Mouse (Mus musculus) embryonic fibroblast, embryonic 13.5 days (primary cell): ENCODE results near the gene Vkorc1l1. TPM values are rescaled to one million over a fixed set of nuclear protein-coding genes. Genes with fewer than 3 reads are reported as not detected.

Experiments used
- H3K27ac ChIP-seq: 2 replicates; pipeline ENCODE4 v1.5.1; 2012; ENCODE audit warnings: low read length, control low read depth, inconsistent platforms; ENCODE audit not compliant: insufficient read depth
- H3K4me1 ChIP-seq: 2 replicates; pipeline ENCODE4 v1.6.1; 2011; ENCODE audit warnings: low read length; ENCODE audit not compliant: control insufficient read depth, insufficient read depth
- H3K4me3 ChIP-seq: 2 replicates; pipeline ENCODE4 v1.5.1; 2011; ENCODE audit warnings: mild to moderate bottlenecking, control low read depth, low read length; ENCODE audit not compliant: insufficient read depth
- CTCF ChIP-seq: IDR thresholded peaks from 2 replicates; pipeline ENCODE4 v1.5.1; 2011; ENCODE audit warnings: mild to moderate bottlenecking, control low read depth, low read length, moderate library complexity, borderline replicate concordance; ENCODE audit not compliant: insufficient read depth
- POLR2A ChIP-seq: IDR thresholded peaks from 2 replicates; pipeline ENCODE4 v1.6.1; 2011; ENCODE audit warnings: low read depth, mild to moderate bottlenecking, control low read depth, low read length, moderate library complexity
- polyA plus RNA-seq: library from polyadenylated mRNA; stranded (reverse); fragments of >200 nt; gene quantifications from 2 replicates; pipeline ENCODE4 v1.2.4, GENCODE M21; 2011; ENCODE audit warnings: low read depth; ENCODE audit not compliant: missing spikeins, insufficient read length

The Vkorc1l1 gene
- polyA plus RNA-seq, 1 experiment, result 54.4 TPM

DNA sequence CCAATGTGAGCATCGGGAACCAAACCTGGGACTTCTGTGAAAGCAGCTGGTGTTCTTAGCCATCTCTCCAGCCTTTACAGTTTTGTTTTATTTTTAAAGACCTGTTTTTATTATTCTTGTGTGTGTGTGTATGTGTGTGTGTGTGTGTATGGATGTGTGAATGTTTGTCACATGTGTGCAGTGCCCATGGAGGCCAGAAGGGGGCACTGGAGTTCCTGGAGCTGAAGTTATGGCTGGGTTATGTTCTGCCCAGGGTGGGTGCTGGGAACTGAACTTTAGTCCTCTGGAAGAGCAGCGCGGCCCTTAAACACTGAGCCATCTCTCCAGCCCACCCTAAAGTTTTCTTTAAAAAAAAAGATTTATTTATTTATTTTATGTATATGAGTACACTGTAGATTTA lies 73.3 kb downstream of the Vkorc1l1 start:
- Histone ChIP-seq H3K4me3 (no peak overlapping the region), H3K4me1 (no peaks in the 10 kb centered on the region), H3K27ac (no peak overlapping the region)
- TF ChIP-seq POLR2A (no peak), CTCF (no peak)

DNA sequence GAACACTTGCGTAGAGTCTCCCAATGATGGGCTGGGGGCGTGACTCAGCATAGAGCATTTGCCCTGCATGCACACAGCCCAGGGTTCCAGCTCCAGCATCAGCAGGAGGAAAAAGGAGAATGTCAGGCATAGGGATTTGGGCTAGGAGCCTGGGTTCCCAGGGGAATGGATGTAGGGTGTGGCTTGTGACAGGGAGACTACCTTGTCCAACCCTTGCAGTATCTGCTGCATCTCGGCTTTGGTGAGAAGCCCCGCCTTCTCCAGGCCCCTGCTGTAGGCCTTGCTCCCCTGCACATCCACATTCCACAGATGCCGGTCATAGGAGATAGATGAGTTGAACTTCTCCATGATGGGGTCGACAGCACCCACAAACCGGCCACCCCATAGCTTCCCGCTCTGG lies 77.7 kb downstream of the Vkorc1l1 start:
- H3K4me3 ChIP-seq, result no peak overlapping the region
- H3K4me1 ChIP-seq, result peaks cover 4% of the 10 kb centered on the region
- no peak overlapping the region for H3K27ac ChIP-seq
- TF ChIP-seq CTCF (no peak), POLR2A (no peak)

DNA sequence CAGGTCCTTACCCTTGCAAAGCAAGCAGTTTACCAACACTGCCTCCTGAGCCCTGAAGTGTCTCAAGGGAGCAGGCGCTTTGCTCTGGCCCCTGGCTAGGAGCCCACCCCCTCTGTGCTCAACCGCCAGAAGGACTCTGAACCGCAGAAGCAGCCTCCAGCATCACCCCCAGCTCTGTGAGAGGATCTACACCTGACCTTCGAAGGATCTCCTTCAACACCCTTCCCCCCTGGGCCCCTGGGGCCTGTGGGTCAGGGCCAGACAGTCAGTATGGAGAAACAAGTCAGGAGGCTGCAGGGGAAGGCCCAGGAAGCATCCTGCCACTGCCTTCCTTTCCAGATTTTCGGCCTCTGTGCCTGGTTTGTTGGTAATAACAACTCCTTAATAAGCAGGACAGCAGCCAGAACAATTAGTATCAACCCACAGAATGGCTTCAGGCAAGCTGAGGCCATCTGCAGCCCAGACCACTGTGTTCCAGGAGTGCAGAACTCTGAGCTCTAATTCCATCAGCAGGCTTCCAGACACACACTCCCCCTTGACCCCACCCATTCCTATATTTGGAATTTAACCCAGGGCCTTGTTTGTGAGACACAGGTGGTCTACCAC lies 79.7 kb downstream of the Vkorc1l1 start:
- Histone ChIP-seq H3K4me3 (no peak overlapping the region), H3K27ac (no peak overlapping the region), H3K4me1 (peaks cover 4% of the 10 kb centered on the region)
- no peak for TF ChIP-seq CTCF
- no peak for TF ChIP-seq POLR2A

DNA sequence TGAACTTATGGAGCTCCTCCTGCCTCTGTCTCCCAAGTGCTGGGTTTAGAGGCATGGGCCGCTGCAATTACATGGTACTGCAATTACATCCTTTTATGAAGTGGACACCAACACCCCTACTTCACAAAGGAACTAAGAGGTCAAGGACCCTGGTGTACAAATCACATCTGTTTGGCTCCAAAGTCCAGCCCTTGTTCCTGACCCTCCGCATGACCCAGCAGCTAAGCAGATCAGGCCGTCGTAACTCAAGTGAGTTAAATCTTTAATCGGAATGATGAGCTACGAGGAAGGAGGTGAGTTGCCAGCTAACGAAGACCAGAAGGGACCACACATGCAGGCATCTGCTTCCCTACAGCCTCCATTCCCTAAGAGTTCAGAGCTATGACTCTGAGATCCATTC lies 80.6 kb downstream of the Vkorc1l1 start:
- peaks cover 4% of the 10 kb centered on the region for H3K4me1 ChIP-seq
- TF ChIP-seq POLR2A, result no peak
- no peak for TF ChIP-seq CTCF
- H3K4me3 ChIP-seq, result no peak overlapping the region
- no peak overlapping the region for H3K27ac ChIP-seq

DNA sequence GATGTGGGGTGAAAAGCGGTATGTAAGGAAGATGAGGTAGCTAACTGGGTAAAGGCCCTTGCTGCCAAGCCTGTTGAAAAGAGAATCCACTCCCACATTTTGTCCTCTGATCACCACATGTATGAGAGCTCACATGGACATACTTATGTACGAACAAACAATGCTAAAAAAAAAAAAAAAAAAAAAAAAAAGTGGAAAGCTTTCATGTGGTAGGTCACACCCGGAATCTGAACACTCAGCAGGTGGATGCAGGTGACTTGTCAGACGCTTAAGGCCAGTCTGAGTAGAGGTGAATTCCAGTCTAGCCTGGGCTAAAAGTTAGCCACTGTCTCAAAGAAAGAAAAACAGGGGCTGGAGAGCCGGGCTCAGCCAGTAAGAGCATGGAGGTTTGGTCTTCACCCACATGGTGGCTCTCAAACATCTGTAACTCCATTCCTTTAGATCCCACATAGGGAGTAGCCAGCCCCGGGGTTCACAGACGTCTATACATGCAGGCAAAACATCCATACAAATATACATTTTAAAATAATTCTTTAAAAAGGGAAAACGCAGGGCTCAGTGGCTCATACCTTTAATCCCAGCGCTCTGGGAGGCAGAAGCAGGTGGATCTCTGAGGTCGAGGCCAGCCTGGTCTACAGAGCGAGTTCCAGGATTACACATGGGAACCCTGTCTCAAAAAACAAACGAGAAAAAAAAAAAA lies 81.4 kb downstream of the Vkorc1l1 start:
- no peak for TF ChIP-seq POLR2A
- TF ChIP-seq CTCF, result no peak
- peak overlapping the region; percentile 16 for H3K4me3 ChIP-seq
- H3K4me1 ChIP-seq, result peaks cover 4% of the 10 kb centered on the region
- no peak overlapping the region for H3K27ac ChIP-seq

DNA sequence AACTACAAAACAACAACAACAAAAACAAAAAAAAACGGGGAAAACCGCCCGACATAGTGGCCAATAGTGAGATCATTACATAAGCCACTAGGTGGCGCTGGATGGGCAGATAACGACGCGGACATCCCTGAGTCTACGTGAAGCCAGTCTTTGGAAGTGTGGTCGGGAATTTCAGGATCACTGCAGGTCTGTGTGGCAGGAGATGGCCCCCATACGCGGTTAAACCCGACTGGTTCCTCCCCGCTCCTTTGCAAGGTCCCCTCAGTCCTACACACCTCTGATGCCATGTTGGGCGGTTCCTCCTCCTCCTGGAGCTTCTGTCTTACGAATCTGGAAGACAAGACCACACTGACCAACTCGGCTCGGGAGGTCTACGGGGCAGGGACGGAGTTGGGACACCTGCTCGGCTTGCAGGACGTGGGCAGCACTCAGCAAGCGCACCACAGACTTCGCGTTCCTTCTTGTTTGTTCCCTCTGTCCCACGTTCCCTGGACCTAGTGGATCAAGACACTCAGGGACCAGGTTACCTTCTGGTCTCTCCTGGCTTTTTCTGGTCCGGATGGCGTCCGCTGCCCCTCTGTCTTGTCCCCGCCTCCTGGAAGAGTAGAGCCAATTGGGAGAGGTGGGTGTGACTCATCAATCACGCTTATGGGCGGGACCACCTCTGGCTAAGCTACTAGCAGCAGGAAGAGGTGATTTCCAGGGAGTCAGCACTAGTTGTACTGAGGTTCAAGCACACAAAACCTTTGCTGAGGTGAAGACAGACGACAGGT lies 82.2 kb downstream of the Vkorc1l1 start:
- TF ChIP-seq POLR2A (peak; percentile 90), CTCF (peak; percentile 75; the same call in 1 of the 2 replicates)
- Histone ChIP-seq H3K4me3 (peak overlapping the region; percentile 84), H3K27ac (no peak overlapping the region), H3K4me1 (peaks cover 4% of the 10 kb centered on the region)

DNA sequence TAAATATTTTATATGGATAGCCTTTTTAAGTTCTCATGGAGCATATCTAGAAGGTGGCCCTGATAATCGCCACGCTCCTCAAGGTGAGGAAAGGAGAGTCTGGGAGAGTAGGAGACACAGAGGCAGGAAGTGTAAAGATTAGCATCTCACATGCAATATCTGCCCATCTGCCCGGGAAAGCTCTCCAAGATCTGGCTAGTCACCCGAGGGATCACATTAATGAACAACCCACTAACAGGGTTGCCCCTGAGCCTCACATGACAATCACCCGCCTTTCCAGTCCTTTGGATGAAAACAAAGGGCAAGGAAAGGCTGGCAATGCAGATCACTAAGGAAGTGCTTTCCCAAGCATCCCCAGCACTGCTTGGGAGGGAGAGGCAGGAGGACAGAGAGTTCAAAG lies 85.4 kb downstream of the Vkorc1l1 start:
- Histone ChIP-seq H3K4me3 (no peak overlapping the region), H3K27ac (no peak overlapping the region), H3K4me1 (no peaks in the 10 kb centered on the region)
- no peak for TF ChIP-seq CTCF
- TF ChIP-seq POLR2A, result no peak

DNA sequence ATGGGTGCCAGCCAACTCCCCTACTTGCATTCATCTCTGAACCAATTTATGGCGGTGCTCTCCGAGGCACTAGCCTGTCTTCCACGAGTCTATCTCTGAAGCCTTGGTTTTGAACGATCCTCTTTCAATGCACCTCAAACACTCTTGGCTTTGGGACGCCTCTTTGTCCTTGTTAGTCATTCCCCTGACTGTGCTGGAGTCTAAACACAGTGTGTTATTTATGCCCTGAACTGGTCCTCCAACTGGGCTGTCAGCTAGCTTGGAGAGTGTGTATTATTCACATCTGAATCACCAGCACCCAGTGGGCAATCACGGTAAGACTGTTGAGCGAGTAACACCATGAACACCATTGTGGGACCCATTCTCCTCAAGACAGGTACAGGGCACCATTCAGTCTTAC lies 85.9 kb downstream of the Vkorc1l1 start:
- H3K4me1 ChIP-seq, result no peaks in the 10 kb centered on the region
- TF ChIP-seq CTCF (no peak), POLR2A (no peak)
- H3K4me3 ChIP-seq, result no peak overlapping the region
- H3K27ac ChIP-seq, result no peak overlapping the region

DNA sequence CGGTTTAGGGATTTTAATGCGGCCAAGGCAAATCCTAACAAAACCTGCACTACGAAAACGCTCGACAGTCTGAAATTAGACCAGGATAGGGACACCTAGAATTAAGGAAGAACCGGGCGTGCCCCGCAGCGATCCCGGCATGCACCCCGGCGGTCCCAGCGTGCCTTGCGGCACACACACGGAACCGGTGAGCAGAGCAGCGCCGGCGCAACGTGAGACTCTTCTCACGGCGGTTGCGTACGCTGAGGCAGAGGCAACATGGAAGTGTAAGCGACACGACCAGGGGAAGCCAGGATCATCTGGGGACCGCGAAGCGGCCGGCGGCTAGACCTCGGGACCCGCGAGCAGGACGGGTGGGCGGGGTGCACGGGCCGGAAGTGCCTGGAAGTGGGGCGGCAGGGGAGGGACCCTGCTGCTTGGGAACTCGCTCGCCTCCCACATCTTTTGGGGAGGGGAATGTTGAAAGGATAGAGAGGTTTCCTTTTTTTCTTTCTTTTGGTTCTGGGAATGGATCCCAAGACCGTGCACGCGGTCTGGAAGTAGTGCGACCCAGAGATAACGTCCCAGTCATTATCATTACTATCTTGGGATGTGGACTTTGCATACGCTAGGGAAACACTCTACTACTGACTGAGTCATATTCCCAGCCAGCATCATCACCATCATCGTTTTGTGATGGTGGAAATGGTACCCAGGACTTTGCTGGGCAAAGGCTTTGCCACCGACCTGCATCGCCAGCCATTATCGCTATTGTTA lies 87.5 kb downstream of the Vkorc1l1 start, which contains the start of the genes Asl and Crcp:
Gene Asl (minus strand): TSS at position 106 of the 756 bp plus-strand sequence.
Gene Crcp (plus strand): TSS at position 149 of the 756 bp plus-strand sequence.
- H3K4me3 ChIP-seq, result peak within 1 kb of the TSS; percentile 56
- no peaks in the 10 kb centered on the region for H3K4me1 ChIP-seq
- TF ChIP-seq CTCF, result no peak
- TF ChIP-seq POLR2A, result peak; percentile 86
- H3K27ac ChIP-seq, result peak within 1 kb of the TSS; percentile 84
